Mouse (Mus musculus): Measurements from ENCODE around the gene Foxf1. TPM values are rescaled to one million over a fixed set of nuclear protein-coding genes. Genes with fewer than 3 reads are reported as not detected.

The Foxf1 gene
- polyA plus RNA-seq, 1 experiment from 2014 or later: 0.97 TPM

GRCm38 (mm10) chr8:121128531-121129264 is 44.5 kb downstream of the Foxf1 start:
- no peak overlapping the region for H3K9ac ChIP-seq (replicated peaks; ENCODE audit: low read length)
- no peaks in the 10 kb centered on the region for H3K9me3 ChIP-seq (ENCODE audit: control insufficient read depth, low read length)
- 0 out of 2 replicates have a peak overlapping the region, but pooled peaks have one; percentile 5 for H3K4me3 ChIP-seq (replicated peaks; ENCODE audit: low read depth, low read length)
- WGBS: 2% methylated on average over 54 of the region's 55 CpGs
- H3K27ac ChIP-seq (replicated peaks; ENCODE audit: low read depth, low read length): no peak overlapping the region
- H3K4me2 ChIP-seq (ENCODE audit: low read length): peak overlapping the region; percentile 29
- H3K27me3 ChIP-seq (ENCODE audit: control insufficient read depth, insufficient read depth, low read length): peaks cover 79% of the 10 kb centered on the region
- H3K36me3 ChIP-seq (ENCODE audit: control insufficient read depth, insufficient read depth, low read length): no peaks in the 10 kb centered on the region
- ATAC-seq (ENCODE audit: low FRiP score, low TSS enrichment) (no peak), DNase-seq (peak; percentile 55)
- peaks cover 4% of the 10 kb centered on the region; the same call in 1 of the 2 replicates for H3K4me1 ChIP-seq (ENCODE audit: control insufficient read depth, insufficient read depth, low read length)

GRCm38 (mm10) chr8:121129265-121129940 is 45.2 kb downstream of the Foxf1 start:
- peaks cover 73% of the 10 kb centered on the region for H3K27me3 ChIP-seq (ENCODE audit: control insufficient read depth, insufficient read depth, low read length)
- H3K36me3 ChIP-seq (ENCODE audit: control insufficient read depth, insufficient read depth, low read length): no peaks in the 10 kb centered on the region
- H3K9ac ChIP-seq (replicated peaks; ENCODE audit: low read length): no peak overlapping the region
- 8% methylated on average over 16 of the region's 16 CpGs for WGBS
- ATAC-seq (ENCODE audit: low FRiP score, low TSS enrichment) (no peak), DNase-seq (no peak)
- peaks cover 4% of the 10 kb centered on the region; the same call in 1 of the 2 replicates for H3K4me1 ChIP-seq (ENCODE audit: control insufficient read depth, insufficient read depth, low read length)
- no peak overlapping the region for H3K4me3 ChIP-seq (replicated peaks; ENCODE audit: low read depth, low read length)
- no peak overlapping the region for H3K4me2 ChIP-seq (ENCODE audit: low read length)
- H3K9me3 ChIP-seq (ENCODE audit: control insufficient read depth, low read length): no peaks in the 10 kb centered on the region
- no peak overlapping the region for H3K27ac ChIP-seq (replicated peaks; ENCODE audit: low read depth, low read length)

- no peak overlapping the region for H3K27ac ChIP-seq (replicated peaks; ENCODE audit: low read depth, low read length)
- 39% methylated on average over 5 of the region's 5 CpGs for WGBS
- peaks cover 62% of the 10 kb centered on the region for H3K27me3 ChIP-seq (ENCODE audit: control insufficient read depth, insufficient read depth, low read length)
- no peak overlapping the region for H3K4me3 ChIP-seq (replicated peaks; ENCODE audit: low read depth, low read length)
- H3K9ac ChIP-seq (replicated peaks; ENCODE audit: low read length): no peak overlapping the region
- H3K4me1 ChIP-seq (ENCODE audit: control insufficient read depth, insufficient read depth, low read length): peaks cover 4% of the 10 kb centered on the region; the same call in 1 of the 2 replicates
- H3K4me2 ChIP-seq (ENCODE audit: low read length): no peak overlapping the region
- DNase-seq: peak; percentile 61
- ATAC-seq (ENCODE audit: low FRiP score, low TSS enrichment): no peak
- H3K36me3 ChIP-seq (ENCODE audit: control insufficient read depth, insufficient read depth, low read length): no peaks in the 10 kb centered on the region
- no peaks in the 10 kb centered on the region for H3K9me3 ChIP-seq (ENCODE audit: control insufficient read depth, low read length)
These were observed 46.3 kb downstream of the Foxf1 start for GRCm38 (mm10) chr8:121130522-121130921.

GRCm38 (mm10) chr8:121132961-121133513 is 48.9 kb downstream of the Foxf1 start:
- Histone ChIP-seq H3K9me3 (ENCODE audit: control insufficient read depth, low read length) (0 out of 2 replicates have a peak, but pooled peaks cover 3% of the 10 kb centered on the region), H3K9ac (replicated peaks; ENCODE audit: low read length) (no peak overlapping the region), H3K36me3 (ENCODE audit: control insufficient read depth, insufficient read depth, low read length) (no peaks in the 10 kb centered on the region), H3K4me2 (ENCODE audit: low read length) (no peak overlapping the region), H3K4me3 (replicated peaks; ENCODE audit: low read depth, low read length) (no peak overlapping the region), H3K27ac (replicated peaks; ENCODE audit: low read depth, low read length) (no peak overlapping the region), H3K4me1 (ENCODE audit: control insufficient read depth, insufficient read depth, low read length) (peaks cover 4% of the 10 kb centered on the region; the same call in 1 of the 2 replicates), H3K27me3 (ENCODE audit: control insufficient read depth, insufficient read depth, low read length) (peaks cover 37% of the 10 kb centered on the region)
- DNase-seq (no peak), ATAC-seq (ENCODE audit: low FRiP score, low TSS enrichment) (no peak)
- 72% methylated on average over 5 of the region's 5 CpGs for whole genome bisulfite sequencing

GRCm38 (mm10) chr8:121134102-121134501 is 49.9 kb downstream of the Foxf1 start:
- H3K9me3 ChIP-seq (ENCODE audit: control insufficient read depth, low read length): 0 out of 2 replicates have a peak, but pooled peaks cover 3% of the 10 kb centered on the region
- H3K36me3 ChIP-seq (ENCODE audit: control insufficient read depth, insufficient read depth, low read length): no peaks in the 10 kb centered on the region
- H3K9ac ChIP-seq (replicated peaks; ENCODE audit: low read length): no peak overlapping the region
- H3K27ac ChIP-seq (replicated peaks; ENCODE audit: low read depth, low read length): no peak overlapping the region
- 90% methylated on average over 10 of the region's 10 CpGs for WGBS
- no peak overlapping the region for H3K4me2 ChIP-seq (ENCODE audit: low read length)
- H3K4me1 ChIP-seq (ENCODE audit: control insufficient read depth, insufficient read depth, low read length): no peaks in the 10 kb centered on the region
- DNase-seq (no peak), ATAC-seq (ENCODE audit: low FRiP score, low TSS enrichment) (no peak)
- peaks cover 26% of the 10 kb centered on the region for H3K27me3 ChIP-seq (ENCODE audit: control insufficient read depth, insufficient read depth, low read length)
- H3K4me3 ChIP-seq (replicated peaks; ENCODE audit: low read depth, low read length): no peak overlapping the region

GRCm38 (mm10) chr8:121134512-121134911 is 50.3 kb downstream of the Foxf1 start:
- 87% methylated on average over 11 of the region's 11 CpGs for WGBS
- no peak overlapping the region for H3K4me3 ChIP-seq (replicated peaks; ENCODE audit: low read depth, low read length)
- 0 out of 2 replicates have a peak, but pooled peaks cover 3% of the 10 kb centered on the region for H3K9me3 ChIP-seq (ENCODE audit: control insufficient read depth, low read length)
- H3K4me1 ChIP-seq (ENCODE audit: control insufficient read depth, insufficient read depth, low read length): no peaks in the 10 kb centered on the region
- no peak overlapping the region for H3K27ac ChIP-seq (replicated peaks; ENCODE audit: low read depth, low read length)
- peaks cover 22% of the 10 kb centered on the region for H3K27me3 ChIP-seq (ENCODE audit: control insufficient read depth, insufficient read depth, low read length)
- no peak for ATAC-seq (ENCODE audit: low FRiP score, low TSS enrichment)
- no peak overlapping the region for H3K9ac ChIP-seq (replicated peaks; ENCODE audit: low read length)
- no peak overlapping the region for H3K4me2 ChIP-seq (ENCODE audit: low read length)
- no peak for DNase-seq
- H3K36me3 ChIP-seq (ENCODE audit: control insufficient read depth, insufficient read depth, low read length): no peaks in the 10 kb centered on the region

GRCm38 (mm10) chr8:121136856-121137255 is 52.7 kb downstream of the Foxf1 start:
- Histone ChIP-seq H3K36me3 (ENCODE audit: control insufficient read depth, insufficient read depth, low read length) (no peaks in the 10 kb centered on the region), H3K9me3 (ENCODE audit: control insufficient read depth, low read length) (0 out of 2 replicates have a peak, but pooled peaks cover 3% of the 10 kb centered on the region), H3K27ac (replicated peaks; ENCODE audit: low read depth, low read length) (no peak overlapping the region), H3K9ac (replicated peaks; ENCODE audit: low read length) (no peak overlapping the region), H3K4me1 (ENCODE audit: control insufficient read depth, insufficient read depth, low read length) (no peaks in the 10 kb centered on the region), H3K4me3 (replicated peaks; ENCODE audit: low read depth, low read length) (no peak overlapping the region), H3K27me3 (ENCODE audit: control insufficient read depth, insufficient read depth, low read length) (peaks cover 4% of the 10 kb centered on the region; the same call in 1 of the 2 replicates), H3K4me2 (ENCODE audit: low read length) (no peak overlapping the region)
- 94% methylated on average over 6 of the region's 6 CpGs for WGBS
- ATAC-seq (ENCODE audit: low FRiP score, low TSS enrichment) (no peak), DNase-seq (no peak)
